Mouse (Mus musculus) intestine, embryonic 14.5 days (tissue): ENCODE results near the gene Tor1aip1. TPM values are rescaled to one million over a fixed set of nuclear protein-coding genes. Genes with fewer than 3 reads are reported as not detected.
A peak's percentile ranks its signal among the peaks of the same experiment; 100 is the strongest.

Experiments used
- ATAC-seq: fragments of 200-750 bp; cut with Nextera tagmentation; replicated peaks from 2 replicates; pipeline ENCODE4 v1.8.0; 2017; ENCODE audit warnings: low read depth, moderate number of reproducible peaks, moderate TSS enrichment, moderate library complexity; ENCODE audit not compliant: low FRiP score, low TSS enrichment
- DNase-seq: peaks from one replicate; pipeline ENCODE4 v3.0.0-alpha.2; 2018; ENCODE audit warnings: low spot score
- H3K27ac ChIP-seq: fragments of 300-500 bp; sonication (generic); 2 replicates; pipeline ENCODE4 v1.5.1; 2014; ENCODE audit warnings: low read depth, mild to moderate bottlenecking, control low read depth
- H3K27me3 ChIP-seq: fragments of 300-500 bp; sonication (generic); replicated peaks from 2 replicates; pipeline ENCODE4 v1.6.1; 2014; ENCODE audit warnings: low read length, control low read depth; ENCODE audit not compliant: control insufficient read depth, insufficient read depth
- H3K36me3 ChIP-seq: fragments of 300-500 bp; sonication (generic); 2 replicates; pipeline ENCODE4 v1.6.1; 2014; ENCODE audit warnings: low read length, control low read depth; ENCODE audit not compliant: control insufficient read depth, insufficient read depth
- H3K4me1 ChIP-seq: fragments of 300-500 bp; sonication (generic); replicated peaks from 2 replicates; pipeline ENCODE4 v1.6.1; 2014; ENCODE audit warnings: low read length, control low read depth, mixed read lengths; ENCODE audit not compliant: control insufficient read depth, insufficient read depth
- H3K4me2 ChIP-seq: fragments of 300-500 bp; sonication (generic); 2 replicates; pipeline ENCODE4 v1.6.1; 2014; ENCODE audit warnings: low read length
- H3K4me3 ChIP-seq: fragments of 300-500 bp; sonication (generic); 2 replicates; pipeline ENCODE4 v1.5.1; 2014; ENCODE audit warnings: low read depth, low read length, control low read depth, mixed read lengths
- H3K9ac ChIP-seq: fragments of 300-500 bp; sonication (generic); 2 replicates; pipeline ENCODE4 v1.6.1; 2014; ENCODE audit warnings: mild to moderate bottlenecking, low read length
- H3K9me3 ChIP-seq: fragments of 300-500 bp; sonication (generic); 2 replicates; pipeline ENCODE4 v1.6.1; 2016; ENCODE audit warnings: low read length, control low read depth; ENCODE audit not compliant: control insufficient read depth
- WGBS: fragments of 180-500 bp; shearing (Covaris S2); extraction: QIAGEN DNeasy Blood & Tissue Kit; methylation state at CpG from one replicate; pipeline ENCODE4 v1.1.7; 2014; 5-methylcytosine and 5-hydroxymethylcytosine counted together
- polyA plus RNA-seq: library from polyadenylated mRNA; unstranded; fragments of >200 nt; fragmentation: Nextera tagmentation; extraction: Ambion mirVana; gene quantifications from 2 replicates; pipeline ENCODE4 v1.2.1, GENCODE M21; 2014

Tor1aip1 gene
- polyA plus RNA-seq, 1 experiment from 2014 or later = 39.1 TPM

GRCm38 (mm10) chr1:156024831-156025503, 11.3 kb downstream of the Tor1aip1 start:
- no peak for DNase-seq
- H3K36me3 ChIP-seq = peaks cover 62% of the 10 kb centered on the region
- H3K9ac ChIP-seq = no peak overlapping the region
- 80% methylated on average over 8 of the region's 8 CpGs for WGBS
- no peak overlapping the region for H3K4me2 ChIP-seq
- H3K4me1 ChIP-seq = no peaks in the 10 kb centered on the region
- H3K9me3 ChIP-seq = no peaks in the 10 kb centered on the region
- no peak overlapping the region for H3K4me3 ChIP-seq
- ATAC-seq = no peak
- no peaks in the 10 kb centered on the region for H3K27me3 ChIP-seq
- no peak overlapping the region for H3K27ac ChIP-seq

- H3K4me3 ChIP-seq = no peak overlapping the region
- no peak overlapping the region for H3K27ac ChIP-seq
- no peaks in the 10 kb centered on the region for H3K27me3 ChIP-seq
- H3K4me1 ChIP-seq = no peaks in the 10 kb centered on the region
- no peak for ATAC-seq
- H3K4me2 ChIP-seq = no peak overlapping the region
- H3K9ac ChIP-seq = no peak overlapping the region
- peaks cover 70% of the 10 kb centered on the region for H3K36me3 ChIP-seq
- no peak for DNase-seq
- no peaks in the 10 kb centered on the region for H3K9me3 ChIP-seq
- 85% methylated on average over 1 of the region's 1 CpGs for WGBS
These were observed 15.9 kb downstream of the Tor1aip1 start for GRCm38 (mm10) chr1:156020402-156020801.

DNA sequence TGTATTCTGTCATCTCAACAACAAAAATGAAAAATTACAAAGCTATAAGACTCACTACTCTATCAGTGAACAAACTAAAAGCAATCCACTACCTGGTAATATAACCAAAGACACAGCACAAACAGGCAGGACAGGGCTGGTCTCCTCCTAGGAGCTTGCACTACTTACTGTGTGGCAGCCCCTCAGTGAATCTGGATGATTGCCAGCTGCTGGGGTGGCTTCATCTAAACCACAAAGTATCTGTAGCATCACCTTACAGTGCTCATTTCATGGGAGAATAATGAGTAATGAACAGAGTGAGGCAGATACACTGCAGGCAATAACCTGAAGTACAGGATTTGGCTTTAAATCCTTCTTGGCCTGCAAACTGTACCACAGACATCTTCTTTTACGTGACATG, 16.5 kb downstream of the Tor1aip1 start:
- H3K4me1 ChIP-seq = no peaks in the 10 kb centered on the region
- no peak overlapping the region for H3K9ac ChIP-seq
- H3K4me2 ChIP-seq = no peak overlapping the region
- 93% methylated on average over 1 of the region's 1 CpGs for WGBS
- H3K36me3 ChIP-seq = peaks cover 72% of the 10 kb centered on the region
- no peaks in the 10 kb centered on the region for H3K9me3 ChIP-seq
- no peaks in the 10 kb centered on the region for H3K27me3 ChIP-seq
- no peak overlapping the region for H3K27ac ChIP-seq
- no peak for ATAC-seq
- DNase-seq = no peak
- no peak overlapping the region for H3K4me3 ChIP-seq

DNA sequence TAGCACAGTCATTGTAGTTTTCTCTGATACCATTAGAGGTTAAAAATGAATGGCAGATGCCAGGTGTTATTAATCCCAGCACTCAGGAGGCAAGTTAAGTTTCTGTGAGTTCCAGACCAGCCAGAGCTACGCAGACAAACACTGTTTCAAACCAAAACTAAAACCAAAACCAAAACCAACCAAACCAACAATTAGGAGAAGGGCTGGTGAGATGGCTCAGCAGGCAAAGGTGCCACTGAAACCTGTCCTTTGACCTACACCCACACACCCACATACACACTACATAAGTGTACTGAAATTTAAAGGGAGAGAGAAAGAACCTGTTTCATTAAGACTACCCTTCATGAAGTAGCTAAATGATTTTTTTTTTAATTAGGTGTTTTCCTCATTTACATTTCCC, 27.3 kb downstream of the Tor1aip1 start:
- no peak overlapping the region for H3K27ac ChIP-seq
- no peak overlapping the region for H3K4me2 ChIP-seq
- ATAC-seq = no peak
- H3K36me3 ChIP-seq = peaks cover 57% of the 10 kb centered on the region
- no peak overlapping the region for H3K4me3 ChIP-seq
- no peaks in the 10 kb centered on the region for H3K4me1 ChIP-seq
- no peaks in the 10 kb centered on the region for H3K9me3 ChIP-seq
- H3K9ac ChIP-seq = no peak overlapping the region
- DNase-seq = no peak
- WGBS = 90% methylated on average over 1 of the region's 1 CpGs
- no peaks in the 10 kb centered on the region for H3K27me3 ChIP-seq

DNA sequence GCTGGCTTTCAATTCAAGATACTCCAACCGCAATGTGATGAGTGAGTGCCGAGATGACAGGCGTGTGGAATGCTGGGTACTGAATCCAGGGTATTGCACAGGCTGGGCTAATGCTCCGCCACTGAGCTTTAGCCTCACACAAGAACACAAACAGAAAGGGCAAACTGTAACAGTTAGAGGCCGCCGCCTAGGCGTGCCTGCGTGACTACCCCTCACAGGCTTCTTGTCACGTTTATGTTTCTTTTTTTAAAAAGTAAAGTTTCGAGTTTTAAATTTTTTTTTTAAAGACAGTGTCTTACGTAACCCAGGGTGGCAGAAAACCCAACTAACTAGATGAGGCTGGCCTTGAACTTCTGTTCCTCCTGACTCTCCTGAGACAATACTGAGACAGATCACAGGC, 30.4 kb downstream of the Tor1aip1 start:
- ATAC-seq (no peak), DNase-seq (no peak)
- H3K9me3 ChIP-seq = no peaks in the 10 kb centered on the region
- no peaks in the 10 kb centered on the region for H3K4me1 ChIP-seq
- no peak overlapping the region for H3K27ac ChIP-seq
- H3K9ac ChIP-seq = no peak overlapping the region
- H3K4me3 ChIP-seq = no peak overlapping the region
- 89% methylated on average over 11 of the region's 11 CpGs for WGBS
- H3K4me2 ChIP-seq = no peak overlapping the region
- peaks cover 42% of the 10 kb centered on the region for H3K36me3 ChIP-seq
- no peaks in the 10 kb centered on the region for H3K27me3 ChIP-seq

DNA sequence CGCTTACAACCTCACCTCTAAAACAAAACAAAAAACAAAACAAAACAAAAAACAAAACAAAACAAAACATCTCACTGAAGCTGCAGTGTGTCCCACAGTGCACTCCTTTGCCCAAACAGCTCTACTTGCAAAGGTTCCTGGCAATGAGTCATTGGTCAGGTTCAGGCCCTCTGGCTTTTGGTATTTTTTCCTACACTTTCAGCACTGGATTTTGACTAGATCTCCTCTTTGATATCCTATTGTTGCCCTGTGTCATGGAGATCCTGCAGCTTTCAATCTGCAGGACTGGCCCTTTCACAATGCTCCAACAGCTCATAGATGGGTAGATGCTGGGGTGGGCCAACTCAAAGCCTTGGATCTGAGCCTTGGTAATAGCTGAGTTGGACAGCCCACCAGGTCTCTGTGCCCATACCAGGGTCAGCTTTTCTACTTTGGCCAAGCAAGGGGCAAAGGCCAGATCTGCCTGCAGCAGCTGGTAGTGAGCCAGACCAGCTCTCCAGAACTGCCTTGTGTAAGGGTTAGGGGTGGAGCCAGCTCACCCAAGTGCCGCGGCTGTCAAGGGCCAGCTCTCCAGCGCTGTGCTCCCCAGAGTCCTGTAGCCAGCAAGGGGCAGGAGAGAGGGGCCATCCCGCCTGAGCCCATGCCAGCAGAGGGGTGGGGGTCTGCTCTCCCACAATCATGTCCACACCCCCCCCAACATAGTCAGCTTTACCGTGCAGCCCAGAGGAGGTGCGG, 32.9 kb downstream of the Tor1aip1 start:
- Histone ChIP-seq H3K4me2 (no peak overlapping the region), H3K4me3 (no peak overlapping the region), H3K27me3 (no peaks in the 10 kb centered on the region), H3K9me3 (no peaks in the 10 kb centered on the region), H3K27ac (no peak overlapping the region), H3K4me1 (no peaks in the 10 kb centered on the region), H3K9ac (no peak overlapping the region), H3K36me3 (peaks cover 38% of the 10 kb centered on the region)
- DNase-seq (no peak), ATAC-seq (no peak)
- 88% methylated on average over 7 of the region's 7 CpGs for WGBS

DNA sequence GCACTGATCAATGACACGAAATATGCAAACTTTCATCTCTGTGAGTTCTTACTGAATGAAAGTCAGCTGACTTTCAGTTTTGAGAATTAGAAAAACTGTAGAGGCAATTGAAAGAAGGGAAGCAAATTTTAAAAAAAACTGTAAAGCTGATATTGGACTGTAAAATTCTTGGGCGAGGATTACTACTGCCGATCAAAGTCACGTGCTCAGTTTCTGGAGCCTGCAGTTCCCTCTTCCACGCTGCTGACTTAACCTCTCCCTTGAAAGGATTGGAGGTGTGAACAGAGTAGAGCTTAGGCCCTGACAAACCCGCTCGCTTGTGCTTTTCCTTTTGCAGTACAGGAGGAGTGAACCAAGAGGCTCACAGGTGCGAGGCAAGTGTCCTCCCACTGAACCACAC, 33.9 kb downstream of the Tor1aip1 start:
- Histone ChIP-seq H3K4me1 (no peaks in the 10 kb centered on the region), H3K27me3 (no peaks in the 10 kb centered on the region), H3K36me3 (peaks cover 30% of the 10 kb centered on the region), H3K9ac (no peak overlapping the region), H3K9me3 (no peaks in the 10 kb centered on the region), H3K4me3 (no peak overlapping the region), H3K4me2 (no peak overlapping the region), H3K27ac (no peak overlapping the region)
- WGBS = 87% methylated on average over 8 of the region's 8 CpGs
- ATAC-seq = no peak
- DNase-seq = no peak

DNA sequence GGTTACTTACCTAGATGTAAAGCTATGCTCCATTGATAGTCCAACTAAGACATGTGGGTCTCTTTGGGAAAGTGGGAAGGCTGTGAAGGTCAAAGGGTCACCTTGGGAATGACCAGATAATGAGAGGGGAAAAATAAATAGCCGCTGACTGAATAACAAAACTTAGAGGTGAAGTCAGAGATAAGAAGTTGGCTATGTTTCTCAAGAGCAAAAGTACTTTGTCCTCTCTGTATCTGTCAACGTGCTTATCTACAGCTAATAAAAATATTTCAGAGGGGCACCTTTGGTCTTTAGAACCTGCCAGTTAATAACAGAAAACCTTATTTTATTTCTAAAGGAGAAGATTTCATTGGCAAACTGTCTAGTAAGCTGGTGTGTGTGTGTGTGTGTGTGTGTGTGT, 40.7 kb downstream of the Tor1aip1 start:
- no peak overlapping the region for H3K27ac ChIP-seq
- no peaks in the 10 kb centered on the region for H3K36me3 ChIP-seq
- H3K9me3 ChIP-seq = no peaks in the 10 kb centered on the region
- no peak overlapping the region for H3K4me3 ChIP-seq
- WGBS = 44% methylated on average over 2 of the region's 2 CpGs
- DNase-seq (no peak), ATAC-seq (no peak; the same call in 1 of the 2 replicates)
- no peak overlapping the region for H3K4me2 ChIP-seq
- H3K4me1 ChIP-seq = no peaks in the 10 kb centered on the region; the same call in 1 of the 2 replicates
- H3K27me3 ChIP-seq = no peaks in the 10 kb centered on the region
- H3K9ac ChIP-seq = no peak overlapping the region

- no peak overlapping the region for H3K4me2 ChIP-seq
- H3K27ac ChIP-seq = no peak overlapping the region
- H3K9me3 ChIP-seq = no peaks in the 10 kb centered on the region
- H3K4me1 ChIP-seq = peaks cover 6% of the 10 kb centered on the region; the same call in 1 of the 2 replicates
- H3K9ac ChIP-seq = no peak overlapping the region
- no peaks in the 10 kb centered on the region for H3K27me3 ChIP-seq
- DNase-seq (no peak), ATAC-seq (peak; percentile 85)
- 62% methylated on average over 2 of the region's 2 CpGs for WGBS
- H3K36me3 ChIP-seq = no peaks in the 10 kb centered on the region
- H3K4me3 ChIP-seq = no peak overlapping the region
These were observed 41.8 kb downstream of the Tor1aip1 start for GRCm38 (mm10) chr1:155994524-155994923.
